Mouse (Mus musculus) thymus, postnatal 10 days (tissue): Measurements from ENCODE around the gene Cnnm3.

Experiments
- DNase-seq, 2 experiments: peaks; one replicate each; pipeline ENCODE4 v3.0.0; 2021; ENCODE audit warnings: low spot score in 2 of 2

Gene Cnnm3

GRCm38 (mm10) chr1:36575347-36575746 is 63.7 kb downstream of the Cnnm3 start:
- DNase-seq = no peak

- no peak for DNase-seq
Observed at GRCm38 (mm10) chr1:36576991-36577675, 65.5 kb downstream of the Cnnm3 start.
